Mouse (Mus musculus): ENCODE data around the gene Lrig1.

GRCm38 (mm10) chr6:94658136-94658480, 41.9 kb downstream of the Lrig1 start:
- TF ChIP-seq CTCF (IDR thresholded peaks at IDR 0.05; ENCODE audit: borderline replicate concordance, control insufficient read depth, extremely low read depth, insufficient read depth, low read length, poor library complexity) (no peak), POLR2A (IDR thresholded peaks at IDR 0.05; ENCODE audit: control insufficient read depth, extremely low read depth, insufficient read depth, low read length, poor library complexity) (no peak)

All from thymus, adult 2 months (tissue).